ENCODE assay signal across 8 mouse cellular contexts in genomic region chr19:23142427-23143073, GRCm38 (mm10). TPM values are rescaled to one million over a fixed set of nuclear protein-coding genes. Genes with fewer than 3 reads are reported as not detected.
A peak's percentile ranks its signal among the peaks of the same experiment; 100 is the strongest.
DNase-seq lines count a peak whose midpoint lies in the region; ATAC-seq and TF ChIP-seq lines count a peak whose summit lies in the region.

No protein-coding gene starts in this region.

- ATAC-seq in heart, embryonic 14.5 days (ENCODE audit: insufficient number of reproducible peaks, insufficient read depth, low FRiP score, low read depth) = no peak
- ATAC-seq in midbrain, embryonic 14.5 days (ENCODE audit: low FRiP score, low TSS enrichment) = no peak

- peak overlapping the region; percentile 94 for H3K4me3 ChIP-seq in bone marrow, adult 2 months (replicated peaks; ENCODE audit: control insufficient read depth, low read depth, low read length)
- H3K4me3 ChIP-seq in heart, embryonic 14.5 days (ENCODE audit: control insufficient read depth in 1 of 2, insufficient read depth in 1 of 2, low read depth in 1 of 2, low read length in 2 of 2) = peak overlapping the region; percentile 61 to 62
- H3K4me3 ChIP-seq in midbrain, embryonic 14.5 days (replicated peaks; ENCODE audit: low read depth, low read length) = peak overlapping the region; percentile 62

- 7% methylated on average over 28 of the region's 28 CpGs for WGBS in bone marrow, adult 2 months
- WGBS in heart, embryonic 14.5 days = 4% methylated on average over 27 of the region's 28 CpGs
- WGBS in midbrain, embryonic 14.5 days = 3% methylated on average over 28 of the region's 28 CpGs

- DNase-seq in gastrocnemius, adult 8-10 months (ENCODE audit: low spot score in 2 of 2) = peak; percentile 39 to 47
- no peak for DNase-seq in gastrocnemius, postnatal 4 days (ENCODE audit: low spot score in 2 of 2)
- peak; percentile 65 to 85 for DNase-seq in kidney, postnatal 36 days
- DNase-seq in midbrain, embryonic 14.5 days = no peak
- DNase-seq in frontal cortex, postnatal 14 days (ENCODE audit: low spot score in 2 of 2) = no peak
- DNase-seq in spleen, postnatal 14 days (ENCODE audit: low spot score in 2 of 2) = no peak

- H3K36me3 ChIP-seq in heart, embryonic 14.5 days (ENCODE audit: control insufficient read depth, insufficient read depth, low read length) = no peaks in the 10 kb centered on the region
- no peaks in the 10 kb centered on the region for H3K36me3 ChIP-seq in midbrain, embryonic 14.5 days (ENCODE audit: control insufficient read depth, insufficient read depth, low read length)

- H3K4me1 ChIP-seq in bone marrow, adult 2 months (ENCODE audit: control insufficient read depth, insufficient read depth, low read length) = no peaks in the 10 kb centered on the region; the same call in 1 of the 2 replicates
- peaks cover 6 to 12% of the 10 kb centered on the region in 2 experiments for H3K4me1 ChIP-seq in heart, embryonic 14.5 days (ENCODE audit: control insufficient read depth in 2 of 2, insufficient read depth in 2 of 2, low read length in 2 of 2)
- peaks cover 9% of the 10 kb centered on the region for H3K4me1 ChIP-seq in midbrain, embryonic 14.5 days (ENCODE audit: control insufficient read depth, insufficient read depth, low read length)

- no peaks in the 10 kb centered on the region for H3K27me3 ChIP-seq in heart, embryonic 14.5 days (ENCODE audit: control insufficient read depth, insufficient read depth, low read length)
- peaks cover 30% of the 10 kb centered on the region for H3K27me3 ChIP-seq in midbrain, embryonic 14.5 days (ENCODE audit: control insufficient read depth, insufficient read depth, low read length)

- no peak for TF ChIP-seq CTCF in bone marrow, adult 2 months (IDR thresholded peaks at IDR 0.05; ENCODE audit: control insufficient read depth, insufficient read depth, low read length)

- no peaks in the 10 kb centered on the region for H3K9me3 ChIP-seq in heart, embryonic 14.5 days (ENCODE audit: control insufficient read depth, low read length)
- H3K9me3 ChIP-seq in midbrain, embryonic 14.5 days (ENCODE audit: control insufficient read depth, low read length) = no peaks in the 10 kb centered on the region

- no peak overlapping the region for H3K27ac ChIP-seq in bone marrow, adult 2 months (ENCODE audit: control insufficient read depth, insufficient read depth, low read depth, low read length, poor library complexity)
- H3K27ac ChIP-seq in heart, embryonic 14.5 days (replicated peaks in 1 of 2; ENCODE audit: control insufficient read depth in 1 of 2, insufficient read depth in 1 of 2, low read depth in 2 of 2, low read length in 2 of 2) = no peak overlapping the region
- no peak overlapping the region for H3K27ac ChIP-seq in midbrain, embryonic 14.5 days (replicated peaks; ENCODE audit: low read depth, low read length)

- TF ChIP-seq POLR2A in bone marrow, adult 2 months (IDR thresholded peaks at IDR 0.05; ENCODE audit: borderline replicate concordance, control insufficient read depth, low read depth, low read length) = no peak

- peak overlapping the region; percentile 79 for H3K9ac ChIP-seq in heart, embryonic 14.5 days (ENCODE audit: low read length)
- peak overlapping the region; percentile 43; the same call in 1 of the 2 replicates for H3K9ac ChIP-seq in midbrain, embryonic 14.5 days (replicated peaks; ENCODE audit: low read length)

- H3K4me2 ChIP-seq in heart, embryonic 14.5 days (ENCODE audit: low read length) = peak overlapping the region; percentile 97
- peak overlapping the region; percentile 98 for H3K4me2 ChIP-seq in midbrain, embryonic 14.5 days (ENCODE audit: low read length)

RNA-seq across cellular contexts. Expression of gene Klf9, which starts 1.5 kb away (rescaled TPM):
- 100 to 1,000 TPM; 108 to 165 (median 128) TPM for total RNA-seq in gastrocnemius, adult 8-10 months (2022)
- 10 to 100 TPM; 21.4 to 33.2 TPM for total RNA-seq in gastrocnemius, postnatal 4 days (2021)
- 4.1 and 9.8 TPM in 2 replicates for polyA plus RNA-seq in bone marrow, adult 2 months (2011; ENCODE audit: insufficient read depth, insufficient read length, low replicate concordance, missing spikeins)
- 1.7 and 1.8 TPM in 2 replicates for polyA plus RNA-seq in heart, embryonic 14.5 days (2014; fragmentation: Nextera tagmentation; extraction: Ambion mirVana)
- 0.93 and 1.2 TPM in 2 replicates for polyA plus RNA-seq in midbrain, embryonic 14.5 days (2014; fragmentation: Nextera tagmentation; extraction: Ambion mirVana)

Comparison
In these comparisons a context has a peak if more than half of its experiments do, and no peak if none do; other contexts are left out.
1. DNase-seq: peak in gastrocnemius, adult 8-10 months (2 of 2) and kidney, postnatal 36 days (2 of 2); none in gastrocnemius, postnatal 4 days (0 of 2), midbrain, embryonic 14.5 days (single experiment), frontal cortex, postnatal 14 days (0 of 2) and spleen, postnatal 14 days (0 of 2).
2. Peak in every context shown above with its lines, with median percentiles within 50 percentile points of each other: H3K4me3 ChIP-seq.